Mouse (Mus musculus): ENCODE results near the gene Sestd1. TPM values are rescaled to one million over a fixed set of nuclear protein-coding genes. Genes with fewer than 3 reads are reported as not detected.

Gene Sestd1
- total RNA-seq, 1 experiment from 2014 or later, result 20.3 TPM

DNA sequence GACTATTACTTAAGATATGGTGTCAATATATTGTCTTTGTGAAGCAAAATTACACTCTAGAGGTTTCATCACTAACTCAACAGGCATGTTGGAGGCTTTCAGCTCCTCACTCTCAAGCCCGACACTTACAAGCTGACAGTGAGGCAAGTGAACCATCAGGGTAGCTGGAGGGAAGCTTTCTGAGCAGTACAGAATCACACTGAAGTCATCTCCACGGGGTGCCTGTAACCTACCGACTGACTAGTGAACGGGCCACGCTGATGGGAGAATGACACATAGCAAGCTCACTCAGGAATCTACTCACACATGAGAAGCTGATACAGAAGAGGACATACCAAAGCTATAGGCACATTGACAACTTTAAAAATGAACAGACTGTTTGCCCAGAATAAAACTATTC lies 67.5 kb downstream of the Sestd1 start:
- no peak for DNase-seq

DNA sequence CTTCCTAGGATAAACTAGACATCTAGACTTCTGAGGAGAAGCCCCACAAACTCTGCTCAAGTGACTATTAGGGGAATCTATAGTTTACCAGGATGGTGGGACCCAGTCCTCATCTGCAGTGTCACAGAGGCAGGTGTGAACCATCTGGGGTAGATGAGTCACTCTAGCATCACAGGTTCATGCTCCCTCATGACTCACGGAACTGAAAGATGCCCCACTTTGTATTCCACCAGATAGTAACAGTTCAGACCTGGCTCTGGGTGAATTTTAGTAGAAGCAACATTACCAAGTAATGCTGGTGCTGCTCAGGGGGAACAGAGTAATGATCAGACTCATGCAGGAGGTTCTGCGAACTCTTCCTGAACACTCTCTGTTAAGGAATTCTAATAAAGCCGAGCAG lies 73.4 kb downstream of the Sestd1 start:
- no peak for DNase-seq

DNA sequence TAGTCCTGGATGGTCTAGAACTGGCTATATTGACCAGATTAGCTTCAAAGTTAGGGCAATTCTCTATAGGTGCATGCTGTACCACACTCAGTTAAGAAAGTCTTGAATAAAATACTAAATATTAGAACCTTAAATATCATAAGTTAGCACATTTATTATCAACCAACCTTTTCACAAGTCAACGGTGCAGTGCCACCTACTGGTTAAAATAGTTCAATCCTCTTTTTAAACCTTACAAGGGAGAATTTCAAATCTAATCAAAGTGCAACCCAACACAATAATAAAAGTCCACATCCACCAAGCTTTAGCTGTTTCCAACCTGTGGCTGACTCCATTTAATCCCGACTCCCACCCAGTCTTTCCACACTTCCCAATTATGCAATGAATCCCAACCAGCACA lies 76.5 kb downstream of the Sestd1 start:
- no peak for DNase-seq

DNA sequence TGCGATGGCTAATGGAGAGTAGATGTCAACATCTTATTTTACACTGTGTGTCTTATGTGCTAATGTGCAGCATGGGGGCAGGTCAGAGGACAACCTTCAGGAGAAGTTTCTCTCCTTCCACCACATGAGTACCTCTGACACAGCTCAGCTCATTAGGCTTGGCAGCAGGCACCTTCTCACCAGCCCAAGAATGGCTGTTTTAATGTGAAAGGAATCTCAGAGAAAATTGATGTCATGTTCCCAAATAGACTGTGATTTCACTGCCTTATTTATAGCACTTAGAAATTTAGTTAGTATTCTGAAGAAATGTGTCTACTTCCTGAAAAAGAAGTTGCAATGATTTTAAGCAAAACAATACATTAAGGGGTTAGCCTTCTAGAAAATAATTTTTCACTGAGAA lies 78.5 kb downstream of the Sestd1 start:
- no peak for DNase-seq

DNA sequence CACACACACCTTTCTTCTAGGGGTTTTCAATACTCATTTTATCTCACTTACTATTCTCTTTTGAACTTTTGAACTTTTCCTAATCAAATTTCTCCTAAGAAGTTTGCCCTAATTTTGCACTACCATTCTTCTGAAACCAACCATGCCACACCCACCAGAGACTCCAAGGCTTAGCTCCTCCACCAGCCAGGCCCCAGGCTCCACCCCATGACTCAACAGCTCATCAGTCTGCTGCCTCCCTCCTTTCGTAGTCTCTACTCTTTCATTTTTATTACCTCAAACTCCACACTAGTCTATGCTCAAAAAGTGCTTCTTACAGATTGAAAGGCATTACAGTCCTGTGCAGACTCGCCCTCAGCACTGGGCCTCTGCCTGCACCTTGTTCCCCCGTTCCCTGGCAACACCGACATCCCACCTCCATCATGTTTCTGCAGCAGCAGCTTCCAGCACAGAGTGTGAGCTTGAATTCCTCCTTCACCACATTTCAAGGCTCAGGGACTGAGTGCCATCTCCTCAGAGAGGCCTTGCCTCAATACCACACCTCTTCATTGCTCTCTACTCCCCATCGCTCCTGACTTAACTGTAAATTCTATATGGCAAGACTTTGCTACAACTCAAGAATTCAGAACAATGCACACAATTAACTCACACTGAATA lies 79.3 kb downstream of the Sestd1 start:
- peak; percentile 36 for DNase-seq

DNA sequence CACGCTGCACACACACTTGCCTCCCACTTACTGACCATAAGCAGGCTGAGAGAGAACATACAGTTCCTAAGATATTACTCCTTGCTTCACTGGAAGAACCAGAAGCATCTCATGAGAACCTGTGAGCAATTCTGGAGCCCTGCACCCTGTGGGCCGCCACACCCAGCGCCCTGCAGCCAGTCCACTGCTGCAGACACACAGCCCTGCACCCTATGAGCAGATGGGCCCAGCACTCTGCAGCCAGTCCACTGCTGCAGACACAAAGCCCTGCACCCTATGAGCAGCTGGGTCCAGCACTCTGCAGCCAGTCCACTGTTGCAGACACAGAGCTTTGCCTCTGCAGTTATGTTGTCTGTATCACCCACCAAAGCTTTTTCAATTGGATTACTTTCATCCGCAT lies 80.0 kb downstream of the Sestd1 start:
- no peak for DNase-seq

DNA sequence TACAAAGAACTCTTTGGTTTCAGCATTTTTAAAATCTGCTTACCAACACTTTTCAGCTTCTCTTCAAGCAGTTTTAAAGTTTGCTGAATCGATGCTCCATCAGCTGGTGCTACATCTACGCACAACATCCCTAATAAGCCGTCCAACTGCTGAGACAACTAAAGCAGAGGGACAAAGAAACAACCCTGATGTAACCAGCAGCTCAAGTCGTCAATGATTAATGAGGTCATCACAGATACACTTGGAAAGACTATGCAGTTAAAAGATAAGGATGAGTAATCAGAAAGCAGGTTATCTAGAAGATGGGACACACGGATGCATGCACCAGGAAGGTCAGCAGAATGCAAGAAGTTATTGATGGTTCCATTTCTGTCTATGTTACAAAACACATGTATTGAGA lies 82.1 kb downstream of the Sestd1 start:
- no peak for DNase-seq

DNA sequence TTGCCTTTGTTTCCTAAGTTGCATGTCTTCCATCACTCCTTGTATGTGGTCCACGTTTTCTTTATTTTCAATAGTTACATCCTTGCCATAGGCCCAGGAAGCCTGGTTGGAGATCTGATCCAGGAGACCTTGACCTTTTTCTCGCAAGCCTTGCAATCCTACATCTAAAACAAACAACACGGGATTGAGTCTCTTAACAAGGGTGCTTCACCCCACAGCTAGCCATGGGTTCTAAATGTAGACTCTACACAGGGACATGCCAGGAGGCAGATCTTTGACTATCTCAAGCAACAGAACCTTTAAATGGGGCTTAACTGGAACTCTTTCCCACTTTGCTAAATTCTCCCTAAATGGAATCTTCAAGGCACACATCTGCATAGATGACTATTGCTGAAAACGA lies 83.6 kb downstream of the Sestd1 start:
- DNase-seq, result no peak

DNA sequence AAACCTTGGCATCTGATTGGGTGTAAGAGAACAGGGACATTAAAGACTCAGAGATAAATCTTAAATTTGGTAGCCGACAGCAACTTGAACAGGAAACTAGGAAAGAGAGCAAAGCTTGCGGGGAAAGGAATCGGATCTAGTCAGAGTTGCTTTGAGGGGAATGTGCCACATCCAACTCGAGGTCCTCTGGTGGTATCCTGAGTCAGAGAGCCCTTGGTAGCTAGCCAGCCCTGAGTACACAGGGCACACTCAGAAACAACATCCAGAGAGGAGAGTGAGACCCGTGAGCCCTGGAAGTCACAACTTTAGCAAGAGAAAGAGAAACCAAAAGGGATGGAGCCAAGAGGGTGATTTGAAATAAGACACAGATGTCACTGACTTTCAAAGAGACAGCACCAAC lies 85.3 kb downstream of the Sestd1 start:
- DNase-seq, result peak; percentile 40

DNA sequence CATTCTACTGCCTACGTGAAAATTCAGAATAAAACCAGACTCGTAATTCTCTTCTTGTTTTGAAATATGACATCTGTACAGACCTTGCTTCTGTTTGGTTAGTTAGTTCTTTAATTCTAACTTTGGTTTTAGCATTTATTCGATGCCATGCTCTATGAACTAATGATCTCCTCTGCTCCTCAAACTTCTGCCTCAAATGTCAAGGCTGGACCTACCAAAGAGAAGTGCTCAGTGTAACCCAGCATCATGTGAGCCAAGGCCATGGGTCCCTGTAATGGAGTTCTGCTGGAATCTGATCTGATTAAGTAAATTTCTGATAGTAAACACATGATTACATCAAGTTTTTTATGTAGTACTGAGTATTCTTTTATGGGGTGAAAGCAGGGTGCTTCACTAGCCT lies 88.6 kb downstream of the Sestd1 start:
- no peak for DNase-seq

DNA sequence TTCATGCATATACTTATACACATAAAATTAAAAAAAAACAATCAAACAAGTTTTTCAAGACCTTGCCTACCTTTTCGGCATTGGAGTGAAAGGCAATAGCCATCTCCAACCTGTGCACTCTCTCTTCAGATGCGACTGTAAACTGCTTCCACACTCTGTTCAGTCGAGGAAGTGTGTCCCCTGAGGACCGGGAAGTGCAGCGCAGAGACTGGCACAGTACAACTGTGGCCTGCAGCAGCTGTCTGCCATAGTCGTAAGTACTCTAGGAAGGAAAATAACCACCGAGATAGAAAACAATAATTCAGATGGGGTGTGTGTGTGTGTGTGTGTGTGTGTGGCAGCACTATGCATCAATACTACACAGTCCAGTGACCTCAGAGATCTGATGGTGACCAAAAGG lies 89.5 kb downstream of the Sestd1 start:
- no peak for DNase-seq

DNA sequence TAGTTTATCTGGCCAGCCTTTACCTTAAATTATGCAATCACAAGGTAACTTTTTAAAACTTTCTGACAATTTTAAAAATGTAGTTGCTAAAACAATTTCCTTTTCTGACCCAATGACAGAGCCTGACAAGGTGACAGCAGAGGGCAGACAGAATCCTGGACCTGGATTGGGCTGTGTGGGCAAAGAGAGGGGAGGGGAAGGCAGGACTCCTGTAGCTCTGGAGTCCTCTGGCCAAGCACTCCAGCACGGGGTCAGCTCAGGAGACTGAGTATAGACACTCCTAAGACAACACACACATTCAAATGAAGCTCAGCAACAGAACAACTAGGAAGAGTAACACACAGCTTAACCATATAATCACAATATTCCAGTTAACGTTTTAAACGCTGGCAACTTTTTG lies 90.1 kb downstream of the Sestd1 start:
- no peak for DNase-seq

DNA sequence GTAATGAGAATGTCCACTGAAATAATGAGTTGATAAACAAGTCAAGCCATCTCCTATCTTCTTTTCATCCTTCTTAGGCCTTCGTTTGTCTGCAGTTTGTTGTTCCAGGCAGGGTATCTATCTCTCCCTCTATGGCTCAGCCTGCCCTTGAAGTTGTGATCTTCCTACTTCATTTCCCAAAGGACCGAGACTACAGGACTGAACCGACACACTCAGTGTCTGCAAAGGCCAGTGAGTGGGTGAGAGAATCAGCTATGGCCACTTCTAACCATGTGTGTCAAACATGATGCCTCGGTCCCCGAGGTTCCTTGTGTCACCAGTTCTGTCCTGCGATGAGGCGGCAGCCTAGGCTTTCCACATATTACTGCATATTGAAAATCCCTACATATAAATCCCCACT lies 90.7 kb downstream of the Sestd1 start:
- DNase-seq, result no peak

DNA sequence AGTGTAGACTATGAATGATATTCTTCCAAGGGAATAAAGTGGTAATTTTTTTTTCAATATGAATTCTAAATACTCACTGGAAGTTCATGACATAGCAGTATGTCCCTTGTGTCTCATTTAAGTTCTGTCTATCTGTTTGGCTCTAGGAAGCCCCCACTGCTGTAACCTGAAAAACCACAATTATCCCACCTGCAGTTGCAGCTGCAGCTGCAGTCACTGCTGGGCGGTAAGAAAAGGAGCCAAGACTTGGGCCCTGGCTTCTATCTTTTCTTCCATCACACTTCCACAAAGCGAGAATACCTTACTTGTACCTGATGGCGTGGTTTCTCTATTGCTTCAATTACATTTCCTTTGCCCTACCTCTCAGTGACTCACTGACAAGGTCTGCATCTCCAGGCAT lies 92.9 kb downstream of the Sestd1 start:
- DNase-seq, result no peak

DNA sequence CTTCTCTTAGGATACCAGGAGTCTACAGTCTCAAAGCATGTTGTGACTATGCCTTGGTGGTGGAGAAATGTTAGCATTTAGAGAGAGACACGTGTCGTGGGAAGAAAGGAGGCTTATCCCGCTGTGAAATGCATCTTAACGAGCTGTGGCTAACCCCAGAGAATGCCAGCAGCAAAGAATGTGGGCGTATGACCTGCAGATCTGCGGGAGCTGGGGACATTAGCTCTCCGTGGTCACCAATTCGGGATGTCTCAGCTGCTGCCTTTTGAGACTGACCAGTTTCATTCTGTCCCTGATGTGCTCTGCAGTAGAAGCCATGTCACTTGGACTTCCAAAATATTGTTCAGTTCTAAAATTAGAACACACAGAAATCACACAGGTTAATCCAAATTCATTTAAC lies 93.5 kb downstream of the Sestd1 start:
- DNase-seq, result no peak

DNA sequence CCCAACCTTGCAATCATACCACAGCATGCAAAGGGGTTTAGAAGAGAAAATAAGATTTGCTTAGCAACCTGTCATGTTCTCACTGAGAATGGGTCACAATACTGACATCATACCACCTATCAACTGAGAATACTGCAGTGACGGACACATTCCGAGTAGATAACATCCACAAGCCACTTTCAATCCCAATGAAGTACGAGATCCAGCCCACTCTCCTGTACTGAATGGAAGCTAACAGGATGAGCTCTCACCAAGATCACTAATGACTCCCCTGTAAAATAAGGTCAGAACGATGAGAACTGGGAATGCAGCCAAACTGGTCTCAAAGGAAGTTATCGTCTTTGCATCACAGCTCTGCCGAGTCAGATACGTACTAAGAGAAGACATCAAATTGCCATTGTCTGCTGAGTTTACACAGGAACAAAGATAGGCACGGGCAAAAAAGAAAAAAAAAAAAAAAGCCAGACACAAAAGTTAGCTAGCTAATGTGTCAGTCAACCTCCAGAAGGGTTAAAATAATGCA lies 96.3 kb downstream of the Sestd1 start:
- DNase-seq, result no peak

DNA sequence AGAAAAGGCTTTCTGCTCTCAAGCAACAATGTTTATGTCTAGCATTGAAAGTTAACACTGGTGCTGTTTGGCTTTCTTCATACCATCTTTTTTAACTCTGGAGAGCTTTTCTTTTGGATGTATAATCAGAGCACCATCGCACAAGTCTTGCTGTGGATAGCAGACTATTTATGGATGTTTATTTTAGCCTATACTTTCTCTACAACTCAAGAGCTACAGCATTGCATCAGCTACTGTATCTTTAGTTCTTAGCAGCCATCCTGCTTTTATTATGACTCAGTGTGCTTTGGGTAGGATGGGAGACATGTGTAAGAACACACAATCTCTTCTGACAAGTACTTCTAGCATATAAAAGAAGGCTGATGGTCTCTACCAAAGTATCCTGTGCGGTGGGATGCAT lies 96.7 kb downstream of the Sestd1 start:
- DNase-seq, result no peak

DNA sequence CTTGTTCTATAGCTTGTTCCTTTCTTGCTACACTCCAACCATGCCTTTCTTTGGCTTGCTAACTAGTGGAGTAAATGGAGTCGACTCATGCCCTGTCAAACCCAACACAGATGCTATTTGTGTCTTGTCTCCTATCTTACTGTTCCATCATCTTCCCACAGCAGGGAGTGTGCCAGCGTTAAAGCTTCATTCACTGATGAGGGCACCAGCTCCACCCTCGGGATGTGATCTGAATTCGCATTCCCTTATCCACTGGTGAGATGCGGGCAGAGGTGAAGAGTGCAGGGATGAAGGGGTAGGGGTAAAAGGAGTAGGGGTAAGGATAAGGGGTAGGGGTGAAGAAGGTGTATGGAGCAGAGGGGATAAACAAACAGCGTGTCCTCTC lies 97.4 kb downstream of the Sestd1 start:
- no peak for DNase-seq

DNA sequence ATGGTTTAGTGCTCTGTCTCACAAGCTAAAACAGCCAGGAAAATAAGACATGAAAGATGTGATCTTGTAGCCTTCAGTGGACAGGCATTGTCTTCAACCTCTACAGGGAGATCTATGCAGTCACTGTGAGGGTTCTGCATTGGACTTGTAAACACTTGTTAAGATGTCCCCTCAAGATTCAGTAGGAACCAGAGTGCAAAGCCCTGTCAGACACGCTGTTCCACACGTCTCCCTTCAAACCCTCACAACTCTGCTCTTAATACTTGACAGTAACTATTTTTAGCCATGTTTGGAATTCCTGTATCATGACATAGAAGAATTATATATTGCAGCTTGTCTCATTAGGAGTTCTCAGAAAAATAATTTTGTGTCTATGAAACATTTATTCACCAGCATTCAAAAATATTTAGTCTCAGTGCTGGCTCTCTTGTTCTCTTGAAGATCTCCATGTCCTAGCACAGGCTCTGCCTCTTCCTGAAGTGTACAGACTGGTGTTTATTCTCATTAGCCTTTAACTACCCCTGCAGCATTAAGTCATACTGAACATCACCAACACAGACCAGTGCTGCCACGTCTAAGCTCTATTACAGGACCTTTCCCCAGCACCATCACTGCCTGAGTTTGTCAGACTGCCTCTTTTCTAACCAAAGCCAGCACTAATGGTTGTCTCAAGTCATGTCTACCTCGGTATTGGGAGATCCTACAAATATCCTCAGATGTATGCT lies 98.0 kb downstream of the Sestd1 start:
- DNase-seq, result no peak

DNA sequence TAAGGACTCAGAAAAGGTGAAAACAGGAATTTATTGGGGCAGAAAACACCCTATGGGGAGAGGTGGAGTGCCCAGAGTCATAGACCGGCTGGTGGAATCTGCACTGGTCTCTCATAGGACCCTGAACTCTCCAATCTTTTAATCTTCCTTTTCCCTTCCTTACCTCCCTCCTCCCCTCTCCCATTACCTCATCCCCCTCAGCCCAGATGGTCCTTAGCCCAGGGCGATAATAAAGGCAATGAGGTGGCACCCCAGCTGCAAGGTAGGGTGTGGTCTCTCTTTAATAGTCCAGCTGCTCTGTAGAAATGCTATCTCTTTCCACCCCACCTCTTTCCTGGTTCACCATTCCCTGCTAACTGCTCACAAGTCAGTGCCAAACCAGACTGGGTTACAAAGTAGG lies 102.9 kb downstream of the Sestd1 start:
- DNase-seq, result no peak

DNA sequence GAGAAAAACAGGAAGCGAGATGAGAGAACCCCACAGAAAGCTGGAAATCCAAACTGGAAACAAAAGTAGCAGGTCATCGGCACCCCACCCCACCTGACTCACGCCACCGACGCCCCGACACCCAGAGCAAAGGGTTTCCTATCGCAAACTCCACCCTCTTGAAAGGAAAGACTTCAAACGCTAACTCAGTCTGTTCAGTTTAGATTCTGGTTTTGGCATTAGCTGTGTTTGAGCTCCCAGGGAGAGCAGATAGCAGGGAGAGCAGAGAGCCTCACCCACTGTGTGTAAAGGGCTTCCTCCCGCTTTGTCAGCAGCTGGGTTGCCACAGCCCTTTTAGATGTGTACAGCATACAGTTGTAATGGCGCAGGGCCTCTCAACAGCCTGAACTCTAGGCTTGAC lies 104.0 kb downstream of the Sestd1 start:
- DNase-seq, result no peak

DNA sequence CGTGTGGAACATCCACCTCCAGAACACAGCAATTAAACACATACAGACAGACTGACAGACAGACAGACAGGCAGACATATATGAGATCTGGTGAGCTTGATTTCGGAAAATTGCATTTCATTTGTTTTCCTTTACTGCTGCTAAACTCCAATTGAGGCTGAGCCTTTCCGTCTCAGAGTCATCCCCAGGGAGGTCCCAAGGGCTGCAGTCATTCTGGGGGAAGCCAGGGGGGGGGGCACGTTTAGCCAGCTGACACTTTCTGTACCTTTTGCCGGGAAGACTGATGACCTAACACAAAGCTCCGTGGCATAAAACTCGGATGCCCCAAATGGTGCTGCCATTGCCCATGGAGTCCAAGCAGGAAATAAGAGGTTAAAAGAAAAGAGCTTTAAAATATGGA lies 105.0 kb downstream of the Sestd1 start:
- no peak for DNase-seq

DNA sequence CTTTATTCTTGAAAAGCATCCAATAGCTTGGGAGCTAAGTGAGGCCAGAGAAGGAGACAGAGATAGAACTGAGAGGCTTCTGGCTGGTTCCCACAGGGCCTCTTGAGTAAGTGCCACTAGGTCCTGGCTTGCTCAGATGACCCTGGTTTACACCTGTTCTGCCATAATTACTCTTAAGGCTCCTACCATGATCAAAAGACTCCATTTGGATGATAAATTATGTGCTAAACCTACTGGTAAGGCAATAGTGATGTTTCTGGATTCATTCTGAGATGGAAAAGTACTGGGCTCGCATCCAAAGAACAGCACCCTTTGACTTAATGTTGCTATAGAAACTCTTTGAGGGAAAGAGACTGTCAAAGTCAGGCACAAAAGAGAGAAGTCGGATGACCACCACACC lies 106.1 kb downstream of the Sestd1 start:
- DNase-seq, result no peak

DNA sequence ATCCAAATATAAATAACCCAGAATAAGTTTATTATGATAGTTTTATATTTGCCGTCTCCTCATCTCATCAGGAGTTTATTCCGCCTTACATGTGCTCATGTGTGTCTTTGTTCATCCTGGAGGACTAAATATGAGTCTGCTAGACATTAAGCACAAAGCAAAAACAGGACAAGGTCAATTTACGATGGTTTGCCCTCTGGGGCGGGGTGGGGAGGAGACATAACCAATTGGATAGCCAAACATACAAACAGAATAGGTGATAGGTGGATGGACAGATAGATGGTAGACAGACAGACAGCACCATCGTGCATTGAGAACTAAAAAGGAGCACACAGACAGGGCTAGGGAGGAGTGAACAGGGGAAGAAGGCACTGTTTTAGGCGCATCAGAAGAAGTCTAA lies 106.6 kb downstream of the Sestd1 start:
- no peak for DNase-seq

Data from adrenal gland, postnatal 25 days (tissue).